Mouse (Mus musculus) CH12.LX (cell line): ENCODE results near the gene Chst11. TPM values are rescaled to one million over a fixed set of nuclear protein-coding genes. Genes with fewer than 3 reads are reported as not detected.

ENCODE experiments used
- DNase-seq: peaks from one replicate; pipeline ENCODE4 v3.0.0-alpha.2; 2013; ENCODE audit errors: extremely low read depth
- H3K27ac ChIP-seq: 2 replicates; pipeline ENCODE4 v1.5.1; 2012; ENCODE audit warnings: low read depth, mild to moderate bottlenecking, control low read depth, moderate library complexity; ENCODE audit not compliant: insufficient read depth
- H3K27me3 ChIP-seq: replicated peaks from 2 replicates; pipeline ENCODE3; 2012; ENCODE audit warnings: inconsistent platforms
- H3K36me3 ChIP-seq, 2 experiments: replicated peaks in 1 of 2; 2 replicates each; pipeline versions ENCODE3 to v1.6.1; 2012; ENCODE audit warnings: inconsistent platforms in 1 of 2, low read length in 1 of 2, mild to moderate bottlenecking in 1 of 2, mixed read lengths in 1 of 2, moderate library complexity in 1 of 2; ENCODE audit not compliant: control insufficient read depth in 1 of 2, insufficient read depth in 1 of 2
- H3K4me1 ChIP-seq, 2 experiments: 2 replicates each; pipeline ENCODE4 v1.6.1; 2012; ENCODE audit warnings: inconsistent platforms in 1 of 2, moderate library complexity in 1 of 2; ENCODE audit not compliant: insufficient read depth in 2 of 2, control insufficient read depth in 1 of 2
- H3K4me2 ChIP-seq: 2 replicates; pipeline ENCODE4 v1.6.1; 2012; ENCODE audit warnings: low read depth, mild to moderate bottlenecking, control low read depth; ENCODE audit not compliant: poor library complexity, insufficient read depth, severe bottlenecking
- H3K4me3 ChIP-seq, 3 experiments: fragments of 150-350 bp in 1 of 3; sonication (generic) in 1 of 3; replicated peaks in 1 of 3; 2 replicates each; pipeline versions ENCODE3 to v1.5.1; 2011 to 2012; ENCODE audit warnings: low read depth in 2 of 3, low read length in 2 of 3, mild to moderate bottlenecking in 2 of 3, moderate library complexity in 2 of 3, control low read depth in 1 of 3, improper control_type of control experiment in 1 of 3, inconsistent platforms in 1 of 3, mixed read lengths in 1 of 3; ENCODE audit not compliant: poor library complexity in 1 of 3
- H3K79me2 ChIP-seq: replicated peaks from 2 replicates; pipeline ENCODE4 v1.6.1; 2012; ENCODE audit warnings: mild to moderate bottlenecking, moderate library complexity; ENCODE audit not compliant: control insufficient read depth, poor library complexity, insufficient read depth, severe bottlenecking; ENCODE audit errors: extremely low read depth
- H3K9ac ChIP-seq: 2 replicates; pipeline ENCODE4 v1.6.1; 2012; ENCODE audit warnings: low read depth, mild to moderate bottlenecking, control low read depth, moderate library complexity; ENCODE audit not compliant: insufficient read depth
- H3K9me3 ChIP-seq: replicated peaks from 2 replicates; pipeline ENCODE3; 2012; ENCODE audit warnings: low read length, inconsistent platforms, mixed read lengths
- CHD1 ChIP-seq: IDR thresholded peaks from 2 replicates; pipeline ENCODE4 v1.6.1; 2012; ENCODE audit warnings: low read depth, low read length, improper control_type of control experiment, inconsistent platforms
- CTCF ChIP-seq, 2 experiments: IDR thresholded peaks in 1 of 2; conservative IDR thresholded peaks in 1 of 2; 2 replicates each; pipeline ENCODE4 v1.5.1; 2011 to 2012; ENCODE audit warnings: low read depth in 2 of 2, low read length in 2 of 2, improper control_type of control experiment in 1 of 2, inconsistent platforms in 1 of 2, mild to moderate bottlenecking in 1 of 2, moderate library complexity in 1 of 2
- E2F4 ChIP-seq: IDR thresholded peaks from 2 replicates; pipeline ENCODE4 v1.6.1; 2011; ENCODE audit warnings: low read depth, low read length, improper control_type of control experiment; ENCODE audit not compliant: insufficient replicate concordance
- ETS1 ChIP-seq: conservative IDR thresholded peaks from 2 replicates; pipeline ENCODE4 v1.6.1; 2012; ENCODE audit warnings: low read depth, mild to moderate bottlenecking, inconsistent platforms, low read length, improper control_type of control experiment, moderate library complexity
- GABPA ChIP-seq: IDR thresholded peaks from 2 replicates; pipeline ENCODE4 v1.6.1; 2012; ENCODE audit warnings: low read depth, low read length, improper control_type of control experiment, inconsistent platforms; ENCODE audit not compliant: insufficient replicate concordance
- HCFC1 ChIP-seq: IDR thresholded peaks from 2 replicates; pipeline ENCODE4 v1.6.1; 2012; ENCODE audit warnings: low read depth, mild to moderate bottlenecking, inconsistent platforms, low read length, improper control_type of control experiment
- JUN ChIP-seq: IDR thresholded peaks from 2 replicates; pipeline ENCODE4 v1.6.1; 2011; ENCODE audit warnings: low read depth, mild to moderate bottlenecking, low read length, improper control_type of control experiment, moderate library complexity; ENCODE audit not compliant: insufficient read depth
- KAT2A ChIP-seq: IDR thresholded peaks from 2 replicates; pipeline ENCODE4 v1.6.1; 2012; ENCODE audit warnings: low read length, improper control_type of control experiment, inconsistent platforms; ENCODE audit not compliant: insufficient replicate concordance
- MAFK ChIP-seq: IDR thresholded peaks from 2 replicates; pipeline ENCODE4 v1.6.1; 2011; ENCODE audit warnings: low read length, improper control_type of control experiment; ENCODE audit not compliant: insufficient replicate concordance
- MAZ ChIP-seq: IDR thresholded peaks from 2 replicates; pipeline ENCODE4 v1.6.1; 2012; ENCODE audit warnings: low read depth, mild to moderate bottlenecking, inconsistent platforms, low read length, improper control_type of control experiment, moderate library complexity
- MEF2A ChIP-seq: IDR thresholded peaks from 2 replicates; pipeline ENCODE4 v1.6.1; 2014; ENCODE audit warnings: low read depth, mild to moderate bottlenecking, inconsistent platforms, low read length, improper control_type of control experiment, borderline replicate concordance
- MXI1 ChIP-seq: IDR thresholded peaks from 2 replicates; pipeline ENCODE4 v1.6.1; 2011; ENCODE audit warnings: mild to moderate bottlenecking, low read depth, low read length, improper control_type of control experiment
- MYC ChIP-seq: IDR thresholded peaks from 2 replicates; pipeline ENCODE4 v1.6.1; 2011; ENCODE audit warnings: low read depth, mild to moderate bottlenecking, improper control_type of control experiment, low read length
- NELFE ChIP-seq: IDR thresholded peaks from 2 replicates; pipeline ENCODE4 v1.6.1; 2011; ENCODE audit warnings: low read depth, low read length, improper control_type of control experiment
- PAX5 ChIP-seq: IDR thresholded peaks from 2 replicates; pipeline ENCODE4 v1.6.1; 2012; ENCODE audit warnings: low read length, inconsistent platforms, mixed read lengths
- POLR2A ChIP-seq: IDR thresholded peaks from 2 replicates; pipeline ENCODE4 v1.6.1; 2011; ENCODE audit warnings: low read depth, mild to moderate bottlenecking, improper control_type of control experiment, low read length
- POLR2AphosphoS2 ChIP-seq: IDR thresholded peaks from 2 replicates; pipeline ENCODE4 v1.6.1; 2011; ENCODE audit warnings: low read depth, low read length, improper control_type of control experiment
- RAD21 ChIP-seq: IDR thresholded peaks from 2 replicates; pipeline ENCODE4 v1.6.1; 2011; ENCODE audit warnings: low read depth, mild to moderate bottlenecking, low read length, improper control_type of control experiment, moderate library complexity
- UBTF ChIP-seq: IDR thresholded peaks from 2 replicates; pipeline ENCODE4 v1.6.1; 2012; ENCODE audit warnings: low read depth, mild to moderate bottlenecking, inconsistent platforms, low read length, improper control_type of control experiment, moderate library complexity
- USF2 ChIP-seq: conservative IDR thresholded peaks from 2 replicates; pipeline ENCODE4 v1.6.1; 2011; ENCODE audit warnings: low read depth, low read length, improper control_type of control experiment
- ZKSCAN1 ChIP-seq: IDR thresholded peaks from 2 replicates; pipeline ENCODE4 v1.6.1; 2012; ENCODE audit warnings: low read depth, inconsistent platforms, low read length, improper control_type of control experiment, borderline replicate concordance
- ZMIZ1 ChIP-seq: IDR thresholded peaks from 2 replicates; pipeline ENCODE4 v1.6.1; 2012; ENCODE audit warnings: low read depth, mild to moderate bottlenecking, inconsistent platforms, low read length, improper control_type of control experiment
- dilution Hi-C: fragments of 300-500 bp; cut with MboI; formaldehyde crosslinking; loops from 2 replicates; pipeline ENCODE4 v1.14.3; 2020; ENCODE audit warnings: low sequenced_read_pairs; ENCODE audit not compliant: extremely low pct_unique_long_range_greater_than_20kb, extremely low pct_ligation_motif_present
- in situ Hi-C: fragments of 300-500 bp; cut with MboI; formaldehyde crosslinking; loops from 3 replicates; pipeline ENCODE4 v1.14.3; 2019; ENCODE audit warnings: low sequenced_read_pairs, low pct_ligation_motif_present, low pct_unique_long_range_greater_than_20kb, mixed read lengths
- polyA plus RNA-seq: library from polyadenylated mRNA; unstranded; fragments of >175 nt; gene quantifications from 2 replicates; pipeline ENCODE4 v1.2.1, GENCODE M21; 2012; ENCODE audit warnings: low read depth; ENCODE audit not compliant: insufficient read length
- total RNA-seq, 2 experiments: library from RNA; depleted of rRNA; stranded (reverse); fragments of 300-350 nt in 1 of 2; fragments of >200 nt in 1 of 2; gene quantifications; 2 replicates each; pipeline ENCODE4 v1.2.3; 2012 to 2014

The Chst11 gene
- total and polyA plus RNA-seq, 3 experiments: 3.6 to 5.3 (median 4.5) TPM

DNA sequence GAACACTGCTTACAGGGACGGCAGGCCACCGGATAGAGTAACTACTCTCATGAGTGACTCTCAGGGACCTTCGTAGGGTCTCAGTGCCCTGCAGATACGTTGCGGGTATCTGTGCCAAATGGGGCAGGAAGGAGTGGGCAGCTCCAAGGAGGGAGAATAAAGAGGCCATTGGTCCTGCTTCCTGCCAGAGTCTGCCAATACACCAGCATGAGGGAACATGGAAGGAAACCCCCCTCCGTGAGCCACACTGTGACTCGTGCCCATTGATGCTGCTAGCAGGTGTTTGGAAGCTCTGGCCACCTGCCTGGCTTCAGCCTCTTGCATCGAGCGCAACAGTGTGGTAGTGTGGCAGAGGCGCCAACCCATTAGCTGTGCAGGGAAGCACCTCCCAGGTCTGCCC is 157.8 kb downstream of the Chst11 start:
- DNase-seq: no peak
- H3K27ac ChIP-seq: no peak overlapping the region
- H3K27me3 ChIP-seq: no peaks in the 10 kb centered on the region
- dilution Hi-C loops: no loop called here
- H3K4me2 ChIP-seq: no peak overlapping the region
- no peaks in the 10 kb centered on the region for H3K36me3 ChIP-seq
- H3K9ac ChIP-seq: no peak overlapping the region
- H3K9me3 ChIP-seq: no peaks in the 10 kb centered on the region
- no peaks in the 10 kb centered on the region for H3K79me2 ChIP-seq
- TF ChIP-seq E2F4 (no peak), NELFE (no peak), KAT2A (no peak), JUN (no peak), MYC (no peak), MXI1 (no peak), MEF2A (no peak), CHD1 (no peak), RAD21 (no peak), UBTF (no peak)
- in situ Hi-C loops: no loop called here
- peaks cover 0 to 4% of the 10 kb centered on the region in 2 experiments; a peak in 1 of 4 replicates for H3K4me1 ChIP-seq
- H3K4me3 ChIP-seq: no peak overlapping the region

DNA sequence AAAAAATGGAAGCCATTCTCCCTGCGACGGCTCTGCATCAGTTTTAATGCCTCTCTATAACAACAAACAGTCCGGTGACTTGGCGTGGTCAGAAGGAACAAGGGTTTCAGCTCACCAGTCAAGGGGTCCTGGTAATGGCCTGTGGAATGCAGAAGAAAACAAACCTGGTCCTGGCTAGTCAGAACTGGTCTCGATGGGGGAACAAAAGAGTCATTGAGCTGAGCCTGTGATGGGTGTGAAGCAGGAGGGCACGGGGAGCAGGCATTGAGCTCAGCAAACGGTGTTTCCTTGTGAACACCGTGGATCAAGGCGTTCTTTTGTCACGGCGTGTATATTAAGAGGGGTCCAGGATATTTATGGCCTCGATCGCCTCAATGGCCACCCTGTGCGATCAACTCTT is 160.5 kb downstream of the Chst11 start:
- TF ChIP-seq JUN (no peak), CHD1 (no peak), MAFK (no peak), HCFC1 (no peak), POLR2AphosphoS2 (no peak), POLR2A (no peak), E2F4 (no peak), MAZ (no peak), PAX5 (no peak), ZKSCAN1 (no peak), ZMIZ1 (no peak), USF2 (no peak), NELFE (no peak), KAT2A (no peak), MYC (no peak), CTCF (conservative IDR thresholded peaks at IDR 0.05 in 1 of 2, IDR thresholded peaks at IDR 0.05 in 1 of 2; ENCODE audit: low read depth in 2 of 2, low read length in 2 of 2) (no peak), ETS1 (no peak), GABPA (no peak)
- H3K4me3 ChIP-seq: no peak overlapping the region
- no peaks in the 10 kb centered on the region for H3K9me3 ChIP-seq
- H3K4me2 ChIP-seq: no peak overlapping the region
- no peaks in the 10 kb centered on the region for H3K79me2 ChIP-seq
- DNase-seq: no peak
- H3K36me3 ChIP-seq: no peaks in the 10 kb centered on the region
- no peak overlapping the region for H3K27ac ChIP-seq
- H3K9ac ChIP-seq: no peak overlapping the region
- H3K27me3 ChIP-seq: no peaks in the 10 kb centered on the region
- dilution Hi-C loops (no loop called here), in situ Hi-C loops (no loop called here)
- H3K4me1 ChIP-seq: peaks cover 0 to 9% of the 10 kb centered on the region in 2 experiments; a peak in 2 of 4 replicates
